Mouse (Mus musculus) liver, embryonic 14.5 days (tissue): ENCODE measurements around the gene Xkr8.

ENCODE experiments used
- CTCF ChIP-seq: IDR thresholded peaks from 2 replicates; pipeline ENCODE4 v1.5.1; 2016; ENCODE audit warnings: antibody characterized with exemption, low read depth, control low read depth
- EP300 ChIP-seq: IDR thresholded peaks from 2 replicates; pipeline ENCODE4 v1.6.1; 2016; ENCODE audit warnings: antibody characterized with exemption, low read depth

- TF ChIP-seq CTCF, result no peak
- TF ChIP-seq EP300, result no peak
These were observed 25.4 kb upstream of the Xkr8 start for GRCm38 (mm10) chr4:132757633-132758351.
